Mouse (Mus musculus) hematopoietic stem cell, adult 5-6 weeks (primary cell): ENCODE results near the gene Kif28. TPM values are rescaled to one million over a fixed set of nuclear protein-coding genes. Genes with fewer than 3 reads are reported as not detected.
"Not testable (repeated sequence)": the region's sequence is repeated elsewhere in the genome, so short reads cannot be mapped to it uniquely, and the experiment has no call there.

Experiments
- ATAC-seq, 2 experiments: fragments of 125-278 bp in 1 of 2; replicated peaks in 1 of 2; 2 replicates each; pipeline ENCODE4 v1.8.0; 2016 to 2017; ENCODE audit warnings: inconsistent platforms in 2 of 2, mild to moderate bottlenecking in 2 of 2, moderate number of reproducible peaks in 2 of 2, low read depth in 1 of 2, moderate TSS enrichment in 1 of 2; ENCODE audit not compliant: low FRiP score in 2 of 2, poor library complexity in 2 of 2, severe bottlenecking in 2 of 2, insufficient read depth in 1 of 2, low TSS enrichment in 1 of 2
- total RNA-seq: library from RNA; stranded (forward); fragments of 172-1452, 232-1000 nt; gene quantifications from 2 replicates; pipeline ENCODE4 v1.2.3, GENCODE M21; 2017

The Kif28 gene
- not detected in 2 replicates for total RNA-seq

GRCm38 (mm10) chr1:179745171-179745570, at the start of gene Kif28:
Kif28 (minus strand) TSS chr1:179745271.
- ATAC-seq, result no peak

- peak; percentile 59 to 78; a peak in 2 of 4 replicates for ATAC-seq
Observed at GRCm38 (mm10) chr1:179787281-179787680, 42.2 kb upstream of the Kif28 start.

- ATAC-seq, result no peak
Observed at GRCm38 (mm10) chr1:179785502-179785901, 40.4 kb upstream of the Kif28 start.

GRCm38 (mm10) chr1:179784098-179784497, 39.0 kb upstream of the Kif28 start:
- no peak for ATAC-seq

DNA sequence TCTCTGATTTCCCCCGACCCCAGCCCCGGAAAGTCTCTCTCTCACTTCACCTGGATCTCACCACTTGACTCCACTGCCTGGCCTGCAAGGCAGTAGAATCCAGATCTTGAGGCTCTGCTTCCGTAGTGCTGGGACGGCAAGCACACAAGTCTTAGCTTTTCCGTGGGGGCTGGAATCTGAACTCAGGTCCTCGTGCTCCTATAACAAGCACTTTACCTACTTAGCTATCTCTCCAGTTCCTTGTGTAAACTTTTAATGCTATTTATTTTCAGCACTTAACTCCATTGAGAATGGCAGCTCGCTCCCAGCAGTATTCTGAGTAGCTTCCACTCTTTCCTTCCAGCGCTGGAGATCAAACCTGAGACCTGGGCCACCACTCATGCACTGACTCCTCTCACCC, 31.8 kb upstream of the Kif28 start:
- ATAC-seq, result no peak

- no peak for ATAC-seq
Observed at GRCm38 (mm10) chr1:179760553-179760952, 15.5 kb upstream of the Kif28 start.

GRCm38 (mm10) chr1:179760086-179760485, 15.0 kb upstream of the Kif28 start:
- no peak for ATAC-seq

DNA sequence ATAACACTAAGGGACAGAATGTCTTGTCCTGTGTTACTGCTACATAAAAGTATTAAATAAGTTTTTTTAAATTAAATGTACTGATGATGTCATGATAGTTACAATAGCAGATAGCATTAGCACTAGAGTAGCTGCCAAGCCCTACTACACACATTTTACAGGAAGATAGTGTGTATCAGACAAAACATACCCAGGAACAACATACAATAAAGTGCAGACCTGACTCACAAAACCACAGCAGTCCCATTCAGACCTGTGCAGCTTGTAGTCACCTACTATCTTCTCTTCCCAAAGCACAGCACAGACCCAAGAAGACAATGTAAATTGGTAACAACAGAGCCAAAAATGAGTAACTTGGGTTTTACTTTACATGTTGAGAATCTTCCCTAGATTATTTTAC, 11.4 kb upstream of the Kif28 start:
- ATAC-seq, result no peak

GRCm38 (mm10) chr1:179753006-179753405, 7.9 kb upstream of the Kif28 start:
- ATAC-seq, result no peak

DNA sequence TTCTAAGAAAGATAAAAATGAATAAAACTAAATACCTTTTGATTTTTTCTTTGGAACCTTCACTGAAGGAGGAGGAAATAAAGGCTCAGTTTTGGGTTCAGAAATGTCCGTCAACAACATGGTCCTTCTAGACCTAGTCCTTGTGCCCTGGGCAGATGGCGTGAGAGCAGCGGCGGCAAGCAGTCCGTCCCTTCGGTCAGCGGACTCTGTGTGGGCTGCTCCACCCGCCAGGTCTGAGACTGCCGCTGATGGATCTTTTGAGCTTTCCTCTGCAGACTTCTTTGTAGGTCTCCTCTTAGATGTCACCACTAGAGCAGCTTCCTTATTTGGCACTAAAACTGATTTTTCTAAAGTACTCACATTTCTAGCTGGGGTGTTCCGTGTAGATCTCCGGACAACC, 7.2 kb upstream of the Kif28 start:
- ATAC-seq, result no peak

DNA sequence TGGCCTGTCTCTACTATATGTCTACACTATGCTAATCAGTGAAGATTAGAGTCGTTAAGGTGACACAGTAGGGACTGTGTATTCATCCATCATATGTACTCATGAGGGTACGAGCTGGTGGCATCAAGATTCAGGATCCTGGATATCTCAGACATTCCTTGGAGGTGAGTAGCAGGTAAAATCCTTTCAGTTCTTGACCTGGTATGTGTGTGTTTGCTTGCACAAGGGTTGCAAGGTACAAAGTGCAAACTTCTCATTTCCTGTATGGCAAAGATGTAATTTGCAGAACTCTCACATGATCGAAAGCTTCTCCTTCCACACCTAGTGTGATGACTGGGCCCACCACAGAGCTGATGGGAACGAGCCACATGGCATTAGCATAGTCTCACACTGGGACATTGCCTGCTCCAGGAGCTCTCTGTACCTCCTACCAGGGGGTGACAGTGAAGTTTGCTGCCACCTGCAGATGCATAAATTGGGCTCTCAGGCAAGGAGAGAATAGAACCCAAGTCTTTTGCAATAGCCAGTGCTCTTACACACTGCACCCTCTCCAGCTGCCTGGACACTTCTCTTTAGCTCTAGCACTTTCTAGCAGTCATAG, 1.4 kb downstream of the Kif28 start:
- ATAC-seq, result no peak

GRCm38 (mm10) chr1:179736483-179736882, 8.6 kb downstream of the Kif28 start:
- no peak for ATAC-seq

DNA sequence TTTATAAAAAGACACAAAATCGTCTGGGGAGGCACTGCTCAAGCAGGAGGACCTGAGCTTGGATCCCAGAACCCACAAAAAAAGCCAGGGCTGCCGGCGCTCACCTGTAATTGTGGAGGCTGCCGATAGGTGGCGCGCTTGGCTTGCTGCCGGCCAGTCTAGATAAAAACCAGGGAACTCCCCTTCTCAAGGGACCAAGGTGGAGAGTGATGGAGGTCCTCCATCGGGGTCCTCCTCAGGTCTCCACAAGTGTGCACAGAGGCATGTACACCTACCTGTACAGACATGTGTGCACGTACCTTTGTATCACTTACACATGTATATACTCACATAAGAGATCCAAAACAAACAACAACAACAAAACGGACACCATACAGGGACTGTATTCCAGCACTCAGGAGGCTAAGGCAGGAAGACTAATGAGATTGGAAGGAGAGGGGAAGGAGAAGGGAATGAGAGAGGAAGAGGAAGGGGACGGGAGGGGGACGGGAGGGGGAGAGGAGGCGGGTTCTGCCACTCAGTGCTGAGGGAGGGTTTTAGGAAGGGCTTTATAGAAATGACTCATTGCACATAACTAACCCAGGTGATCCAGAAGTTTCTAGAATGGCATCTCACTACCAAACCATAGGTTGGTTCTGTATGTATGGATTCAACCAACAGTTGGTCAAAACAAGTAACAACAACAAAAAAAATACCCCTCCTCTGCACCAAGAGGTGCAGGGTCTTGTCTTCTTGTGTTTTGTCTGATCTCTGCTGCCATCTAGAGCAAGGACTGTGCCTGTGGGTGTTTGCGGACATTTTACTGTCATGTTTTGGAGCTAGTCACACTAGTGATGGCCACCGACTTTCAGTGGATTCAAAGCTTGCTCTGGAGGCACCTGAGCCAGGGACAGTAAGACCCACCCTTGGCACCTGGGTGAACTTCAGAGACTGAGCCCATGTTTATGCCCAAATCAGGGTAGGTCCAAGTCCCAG, 10.3 kb downstream of the Kif28 start:
- ATAC-seq, result peak; percentile 46 to 66; a peak in 3 of 4 replicates

DNA sequence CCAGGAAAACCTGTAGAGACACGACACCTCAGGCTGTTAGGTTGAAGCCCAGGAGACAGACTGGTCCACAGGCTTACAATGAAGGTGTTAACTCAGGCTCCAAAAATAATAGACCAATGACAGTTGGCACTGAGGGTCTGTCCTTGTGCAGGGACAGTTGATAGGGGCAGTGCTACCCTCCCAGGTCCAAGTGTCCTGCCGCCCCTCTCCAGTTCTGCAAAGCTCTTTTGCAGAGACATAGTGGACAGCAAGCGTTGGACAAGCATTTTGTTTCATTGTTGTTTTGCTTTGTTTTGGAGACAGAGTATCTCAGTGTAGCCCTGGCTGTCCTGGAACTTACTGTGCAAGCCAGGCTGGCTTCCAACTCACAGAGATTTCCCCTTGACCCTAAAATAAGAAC, 13.7 kb downstream of the Kif28 start:
- no peak for ATAC-seq

DNA sequence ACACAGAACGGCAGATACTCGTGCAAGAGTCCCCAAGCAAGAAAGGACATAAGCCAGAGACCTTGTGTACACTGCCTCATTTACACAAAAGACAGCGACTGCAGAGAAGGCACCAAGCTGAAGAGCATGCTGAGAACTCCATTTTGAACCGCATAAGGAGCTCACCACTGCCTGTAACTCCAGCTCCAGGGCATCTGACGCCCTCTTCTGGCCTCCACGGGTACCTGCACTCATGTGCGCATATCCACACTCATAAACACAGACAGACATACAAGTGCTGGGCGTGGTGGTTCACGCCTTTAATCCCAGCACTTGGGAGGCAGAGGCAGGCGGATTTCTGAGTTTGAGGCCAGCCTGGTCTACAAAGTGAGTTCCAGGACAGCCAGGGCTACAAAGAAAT, 16.4 kb downstream of the Kif28 start:
- ATAC-seq, result no peak

DNA sequence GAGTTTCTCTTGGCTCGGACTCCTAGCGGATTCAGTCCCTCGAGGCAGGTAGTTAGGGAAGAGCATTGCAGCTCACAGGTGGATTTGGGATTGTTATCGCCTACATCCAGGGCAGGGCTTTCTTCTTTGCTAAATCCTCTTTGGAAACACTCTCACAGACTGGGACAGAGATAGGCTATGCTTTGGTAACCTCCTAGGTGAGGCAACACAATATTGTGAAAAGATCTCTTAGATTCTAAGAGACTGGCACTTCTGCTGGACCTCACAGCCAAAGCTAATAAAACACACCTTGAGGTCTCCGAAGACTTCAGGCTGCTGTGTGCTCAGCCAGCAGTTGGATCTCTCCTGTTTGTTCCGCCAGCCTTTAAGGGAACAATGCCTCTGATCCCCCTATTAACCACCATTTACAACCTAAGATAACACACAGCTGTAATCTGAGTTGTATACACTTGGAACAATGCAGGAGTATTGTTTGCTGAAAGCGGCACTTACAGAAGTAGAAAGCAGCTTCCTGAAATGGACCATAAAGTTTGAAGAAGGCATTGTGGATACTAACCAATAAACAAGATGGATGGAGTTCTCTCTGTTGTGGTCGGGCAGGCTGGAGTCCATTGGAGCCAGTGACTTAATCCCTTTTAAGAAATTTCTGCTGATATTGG, 22.1 kb downstream of the Kif28 start:
- ATAC-seq, result no peak

DNA sequence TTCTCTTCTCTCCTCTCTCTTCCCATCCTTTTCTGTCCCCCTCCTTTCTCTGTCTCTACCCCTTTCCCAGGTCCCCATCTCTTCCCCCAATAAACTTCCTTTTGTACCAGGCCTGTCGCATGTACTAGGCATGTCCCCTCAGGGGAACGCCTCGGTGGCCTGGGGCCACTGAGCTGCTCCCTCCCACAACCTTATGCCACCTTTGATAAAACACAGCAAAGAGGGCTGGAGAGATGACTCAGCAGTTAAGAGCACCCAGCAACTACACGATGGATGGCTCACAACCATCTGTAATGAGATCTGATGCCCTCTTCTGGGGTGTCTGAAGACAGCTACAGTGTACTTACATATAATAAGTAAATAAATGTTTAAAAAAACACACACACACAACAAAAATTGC, 29.3 kb downstream of the Kif28 start:
- ATAC-seq, result no peak

- ATAC-seq, result not testable (repeated sequence)
Observed at GRCm38 (mm10) chr1:179715289-179715688, 29.8 kb downstream of the Kif28 start.
